Mouse (Mus musculus) heart, embryonic 11.5 days (tissue): Measurements from ENCODE around the gene Dytn. TPM values are rescaled to one million over a fixed set of nuclear protein-coding genes. Genes with fewer than 3 reads are reported as not detected.

Experiments
- polyA plus RNA-seq: library from polyadenylated mRNA; unstranded; fragments of >200 nt; fragmentation: Nextera tagmentation; extraction: Ambion mirVana; gene quantifications from 2 replicates; pipeline ENCODE4 v1.2.1, GENCODE M21; 2014

Gene Dytn
- polyA plus RNA-seq, 1 experiment from 2014 or later, result not detected

Other genes starting within 250 kb of the Dytn start
- 2.2 and 3.0 TPM in 2 replicates for gene Adam23, start 241.0 kb downstream of the Dytn start, polyA plus RNA-seq
- gene Gm39653, start 71.0 kb downstream of the Dytn start, polyA plus RNA-seq, result not detected in 2 replicates
- gene Mdh1b, start 43.4 kb upstream of the Dytn start, polyA plus RNA-seq, result not detected in 2 replicates
- gene Fastkd2, start 43.7 kb upstream of the Dytn start, polyA plus RNA-seq, result 59.2 and 62.7 TPM in 2 replicates
- 0.37 TPM in 1 of 2 replicates, not detected in the other for gene 4933402D24Rik, start 82.3 kb upstream of the Dytn start, polyA plus RNA-seq